Mouse (Mus musculus) liver, postnatal 0 days (tissue): ENCODE measurements around the gene 4632433K11Rik.

Experiments used
- CTCF ChIP-seq: sonication (generic); IDR thresholded peaks from 2 replicates; pipeline ENCODE4 v1.5.1; 2016; ENCODE audit warnings: antibody characterized with exemption, low read depth
- EP300 ChIP-seq: IDR thresholded peaks from 2 replicates; pipeline ENCODE4 v1.6.1; 2016; ENCODE audit warnings: antibody characterized with exemption, low read depth, mild to moderate bottlenecking

DNA sequence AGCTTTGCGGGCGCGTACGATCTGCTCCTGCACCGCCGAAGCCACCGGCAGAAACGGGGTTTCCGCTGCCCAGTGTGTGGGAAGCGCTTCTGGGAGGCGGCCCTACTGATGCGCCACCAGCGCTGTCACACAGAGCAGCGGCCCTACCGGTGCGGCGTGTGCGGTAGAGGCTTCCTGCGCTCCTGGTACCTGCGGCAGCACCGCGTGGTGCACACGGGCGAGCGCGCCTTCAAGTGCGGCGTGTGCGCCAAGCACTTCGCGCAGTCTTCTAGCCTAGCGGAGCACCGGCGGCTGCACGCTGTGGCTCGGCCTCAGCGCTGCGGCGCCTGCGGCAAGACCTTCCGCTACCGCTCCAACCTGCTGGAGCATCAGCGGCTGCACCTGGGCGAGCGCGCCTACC, 2.4 kb upstream of the 4632433K11Rik start:
- no peak for TF ChIP-seq EP300
- no peak for TF ChIP-seq CTCF
